Mouse (Mus musculus) CD4-positive, CD25-positive, alpha-beta regulatory T cell (primary cell): ENCODE results near the gene Cd53. TPM values are rescaled to one million over a fixed set of nuclear protein-coding genes. Genes with fewer than 3 reads are reported as not detected.

Experiments used
- polyA plus RNA-seq: library from polyadenylated mRNA; unstranded; fragments of 100-300 nt; shearing (Covaris generic); gene quantifications from one replicate; pipeline ENCODE4 v1.2.1, GENCODE M21; 2017

Cd53 gene
- polyA plus RNA-seq = 911 TPM

GRCm38 (mm10) chr3:106789930-106790329, at the start of gene Cd53:
TSS of gene Cd53 (minus strand) at chr3:106790149.

GRCm38 (mm10) chr3:106826187-106826586, 36.2 kb upstream of the Cd53 start, which contains the start of gene Olfr266:
TSS of gene Olfr266 (minus strand) at chr3:106826287.

Other genes starting within 250 kb of the Cd53 start
- gene Dram2, start 242.4 kb downstream of the Cd53 start, polyA plus RNA-seq = 45.9 TPM
- gene Cept1, start 242.3 kb downstream of the Cd53 start, polyA plus RNA-seq = 100 TPM
- 45.0 TPM for gene Lrif1, start 105.2 kb downstream of the Cd53 start, polyA plus RNA-seq
- gene Olfr266, start 36.1 kb upstream of the Cd53 start, polyA plus RNA-seq = not detected
- gene Kcna3, start 246.0 kb upstream of the Cd53 start, polyA plus RNA-seq = 111 TPM